Mouse (Mus musculus): ENCODE measurements around the gene Tmem184a. TPM values are rescaled to one million over a fixed set of nuclear protein-coding genes. Genes with fewer than 3 reads are reported as not detected.

Gene Tmem184a
- polyA plus RNA-seq (2015; fragmentation: Nextera tagmentation; extraction: Ambion mirVana), result 197 and 218 TPM in 2 replicates

- whole genome bisulfite sequencing, result 46% methylated on average over 9 of the region's 9 CpGs
- Histone ChIP-seq H3K9ac (ENCODE audit: low read depth, low read length) (peak within 1 kb of the TSS; percentile 13), H3K4me2 (replicated peaks; ENCODE audit: low read depth) (peak within 1 kb of the TSS; percentile 62), H3K4me3 (ENCODE audit: low read depth, low read length) (peak within 1 kb of the TSS; percentile 31), H3K27ac (ENCODE audit: low read depth, low read length) (peak within 1 kb of the TSS; percentile 87), H3K36me3 (ENCODE audit: control insufficient read depth, insufficient read depth) (peaks cover 19% of the 10 kb centered on the region; the same call in 1 of the 2 replicates), H3K4me1 (replicated peaks; ENCODE audit: control insufficient read depth, insufficient read depth, low read length) (0 out of 2 replicates have a peak, but pooled peaks cover 6% of the 10 kb centered on the region), H3K9me3 (ENCODE audit: control insufficient read depth) (no peaks in the 10 kb centered on the region), H3K27me3 (replicated peaks; ENCODE audit: control insufficient read depth, insufficient read depth, low read length) (no peaks in the 10 kb centered on the region)
- ATAC-seq, result peak; percentile 32
- TF ChIP-seq CTCF (IDR thresholded peaks at IDR 0.05; ENCODE audit: low read depth), result no peak
These were observed at the start of gene Tmem184a for GRCm38 (mm10) chr5:139819538-139820181. Gene Tmem184a, minus strand, starts transcription at chr5:139819917.

- Histone ChIP-seq H3K36me3 (ENCODE audit: control insufficient read depth, insufficient read depth) (no peaks in the 10 kb centered on the region), H3K9ac (ENCODE audit: low read depth, low read length) (no peak overlapping the region), H3K4me2 (replicated peaks; ENCODE audit: low read depth) (no peak overlapping the region), H3K4me3 (ENCODE audit: low read depth, low read length) (no peak overlapping the region), H3K27me3 (replicated peaks; ENCODE audit: control insufficient read depth, insufficient read depth, low read length) (no peaks in the 10 kb centered on the region), H3K9me3 (ENCODE audit: control insufficient read depth) (no peaks in the 10 kb centered on the region), H3K4me1 (replicated peaks; ENCODE audit: control insufficient read depth, insufficient read depth, low read length) (no peaks in the 10 kb centered on the region), H3K27ac (ENCODE audit: low read depth, low read length) (no peak overlapping the region)
- 45% methylated on average over 4 of the region's 4 CpGs for WGBS
- ATAC-seq, result no peak
- TF ChIP-seq CTCF (IDR thresholded peaks at IDR 0.05; ENCODE audit: low read depth), result no peak
These were observed 43.0 kb upstream of the Tmem184a start for GRCm38 (mm10) chr5:139862759-139863158.

- 57% methylated on average over 15 of the region's 15 CpGs for WGBS
- H3K27me3 ChIP-seq (replicated peaks; ENCODE audit: control insufficient read depth, insufficient read depth, low read length), result no peaks in the 10 kb centered on the region
- no peak overlapping the region for H3K9ac ChIP-seq (ENCODE audit: low read depth, low read length)
- no peak for TF ChIP-seq CTCF (IDR thresholded peaks at IDR 0.05; ENCODE audit: low read depth)
- ATAC-seq, result no peak
- H3K36me3 ChIP-seq (ENCODE audit: control insufficient read depth, insufficient read depth), result no peaks in the 10 kb centered on the region
- no peaks in the 10 kb centered on the region for H3K4me1 ChIP-seq (replicated peaks; ENCODE audit: control insufficient read depth, insufficient read depth, low read length)
- H3K4me3 ChIP-seq (ENCODE audit: low read depth, low read length), result no peak overlapping the region
- no peak overlapping the region for H3K4me2 ChIP-seq (replicated peaks; ENCODE audit: low read depth)
- no peak overlapping the region for H3K27ac ChIP-seq (ENCODE audit: low read depth, low read length)
- H3K9me3 ChIP-seq (ENCODE audit: control insufficient read depth), result no peaks in the 10 kb centered on the region
These were observed 40.8 kb upstream of the Tmem184a start for GRCm38 (mm10) chr5:139860328-139861104.

GRCm38 (mm10) chr5:139849626-139850320 lies 30.1 kb upstream of the Tmem184a start:
- Histone ChIP-seq H3K4me1 (replicated peaks; ENCODE audit: control insufficient read depth, insufficient read depth, low read length) (no peaks in the 10 kb centered on the region), H3K4me3 (ENCODE audit: low read depth, low read length) (no peak overlapping the region), H3K9ac (ENCODE audit: low read depth, low read length) (no peak overlapping the region), H3K4me2 (replicated peaks; ENCODE audit: low read depth) (no peak overlapping the region), H3K27ac (ENCODE audit: low read depth, low read length) (no peak overlapping the region), H3K9me3 (ENCODE audit: control insufficient read depth) (no peaks in the 10 kb centered on the region), H3K27me3 (replicated peaks; ENCODE audit: control insufficient read depth, insufficient read depth, low read length) (no peaks in the 10 kb centered on the region; the same call in 1 of the 2 replicates), H3K36me3 (ENCODE audit: control insufficient read depth, insufficient read depth) (no peaks in the 10 kb centered on the region)
- WGBS, result 69% methylated on average over 12 of the region's 12 CpGs
- no peak for ATAC-seq
- TF ChIP-seq CTCF (IDR thresholded peaks at IDR 0.05; ENCODE audit: low read depth), result no peak

- Histone ChIP-seq H3K4me3 (ENCODE audit: low read depth, low read length) (no peak overlapping the region), H3K9ac (ENCODE audit: low read depth, low read length) (no peak overlapping the region), H3K36me3 (ENCODE audit: control insufficient read depth, insufficient read depth) (no peaks in the 10 kb centered on the region), H3K27ac (ENCODE audit: low read depth, low read length) (no peak overlapping the region), H3K4me1 (replicated peaks; ENCODE audit: control insufficient read depth, insufficient read depth, low read length) (no peaks in the 10 kb centered on the region), H3K27me3 (replicated peaks; ENCODE audit: control insufficient read depth, insufficient read depth, low read length) (no peaks in the 10 kb centered on the region), H3K9me3 (ENCODE audit: control insufficient read depth) (no peaks in the 10 kb centered on the region), H3K4me2 (replicated peaks; ENCODE audit: low read depth) (no peak overlapping the region)
- no peak for TF ChIP-seq CTCF (IDR thresholded peaks at IDR 0.05; ENCODE audit: low read depth)
- WGBS, result 40% methylated on average over 3 of the region's 3 CpGs
- ATAC-seq, result no peak
These were observed 19.4 kb upstream of the Tmem184a start for GRCm38 (mm10) chr5:139839142-139839541.

- no peaks in the 10 kb centered on the region for H3K9me3 ChIP-seq (ENCODE audit: control insufficient read depth)
- no peak overlapping the region for H3K4me3 ChIP-seq (ENCODE audit: low read depth, low read length)
- no peak for ATAC-seq
- H3K36me3 ChIP-seq (ENCODE audit: control insufficient read depth, insufficient read depth), result no peaks in the 10 kb centered on the region
- peak; percentile 66 for TF ChIP-seq CTCF (IDR thresholded peaks at IDR 0.05; ENCODE audit: low read depth)
- no peak overlapping the region for H3K9ac ChIP-seq (ENCODE audit: low read depth, low read length)
- H3K4me2 ChIP-seq (replicated peaks; ENCODE audit: low read depth), result no peak overlapping the region
- H3K27ac ChIP-seq (ENCODE audit: low read depth, low read length), result no peak overlapping the region
- no peaks in the 10 kb centered on the region for H3K27me3 ChIP-seq (replicated peaks; ENCODE audit: control insufficient read depth, insufficient read depth, low read length)
- WGBS, result 27% methylated on average over 2 of the region's 2 CpGs
- H3K4me1 ChIP-seq (replicated peaks; ENCODE audit: control insufficient read depth, insufficient read depth, low read length), result no peaks in the 10 kb centered on the region
These were observed 18.8 kb upstream of the Tmem184a start for GRCm38 (mm10) chr5:139838476-139838892.

All from intestine, postnatal 0 days (tissue).